Mouse (Mus musculus): ENCODE measurements around the gene En2. TPM values are rescaled to one million over a fixed set of nuclear protein-coding genes. Genes with fewer than 3 reads are reported as not detected.

The En2 gene
- total and polyA plus RNA-seq, 3 experiments, result not detected

DNA sequence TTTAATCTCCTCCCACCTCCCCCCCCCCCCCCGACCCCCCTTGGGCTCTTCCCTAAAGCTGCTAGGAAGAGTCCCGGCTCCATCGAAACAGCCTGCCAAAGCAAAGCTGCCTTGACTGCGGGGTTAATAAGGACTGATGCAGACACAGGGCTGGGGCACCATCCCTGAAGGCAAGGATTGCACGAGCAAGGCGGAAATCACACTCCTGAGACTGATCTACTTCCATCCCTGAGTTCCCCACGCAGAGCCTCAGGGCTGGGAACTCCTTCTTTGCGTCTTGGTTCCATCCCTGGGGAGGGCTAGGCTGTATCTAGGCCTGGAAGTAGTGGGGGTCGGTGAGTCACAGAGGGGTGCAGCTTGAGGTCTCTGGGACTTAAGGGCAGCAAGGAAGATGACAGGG, 8.6 kb downstream of the En2 start:
- Histone ChIP-seq H3K4me2 (ENCODE audit: insufficient read depth, low read depth, poor library complexity, severe bottlenecking) (no peak overlapping the region), H3K27me3 (replicated peaks) (no peaks in the 10 kb centered on the region), H3K9me3 (replicated peaks; ENCODE audit: low read length) (no peaks in the 10 kb centered on the region), H3K27ac (ENCODE audit: insufficient read depth, low read depth) (no peak overlapping the region), H3K4me1 (ENCODE audit: control insufficient read depth in 1 of 2, insufficient read depth in 2 of 2) (no peaks in the 10 kb centered on the region), H3K36me3 (replicated peaks in 1 of 2; ENCODE audit: control insufficient read depth in 1 of 2, insufficient read depth in 1 of 2, low read length in 1 of 2) (no peaks in the 10 kb centered on the region), H3K9ac (ENCODE audit: insufficient read depth, low read depth) (no peak overlapping the region), H3K79me2 (replicated peaks; ENCODE audit: control insufficient read depth, extremely low read depth, insufficient read depth, poor library complexity, severe bottlenecking) (no peaks in the 10 kb centered on the region), H3K4me3 (replicated peaks in 1 of 3; ENCODE audit: low read depth in 2 of 3, low read length in 2 of 3, poor library complexity in 1 of 3) (no peak overlapping the region)
- in situ Hi-C loops (cut with MboI; ENCODE audit: low pct_ligation_motif_present, low pct_unique_long_range_greater_than_20kb, low sequenced_read_pairs), result no loop called here
- dilution Hi-C loops (cut with MboI; ENCODE audit: extremely low pct_ligation_motif_present, extremely low pct_unique_long_range_greater_than_20kb, low sequenced_read_pairs), result no loop called here
- TF ChIP-seq IRF4 (IDR thresholded peaks at IDR 0.05; ENCODE audit: low read depth, low read length) (no peak), TBP (conservative IDR thresholded peaks at IDR 0.05; ENCODE audit: low read depth, low read length) (no peak), EP300 (IDR thresholded peaks at IDR 0.05; ENCODE audit: low read length) (no peak), ZNF384 (IDR thresholded peaks at IDR 0.05; ENCODE audit: low read depth, low read length) (no peak), MXI1 (IDR thresholded peaks at IDR 0.05; ENCODE audit: low read depth, low read length) (no peak), SIN3A (IDR thresholded peaks at IDR 0.05; ENCODE audit: low read length) (no peak), ETS1 (conservative IDR thresholded peaks at IDR 0.05; ENCODE audit: low read depth, low read length) (no peak), KAT2A (IDR thresholded peaks at IDR 0.05; ENCODE audit: insufficient replicate concordance, low read length) (no peak), NELFE (IDR thresholded peaks at IDR 0.05; ENCODE audit: low read depth, low read length) (no peak)
- DNase-seq (ENCODE audit: extremely low read depth), result no peak

- TF ChIP-seq SIN3A (IDR thresholded peaks at IDR 0.05; ENCODE audit: low read length) (no peak), BHLHE40 (IDR thresholded peaks at IDR 0.05; ENCODE audit: low read depth, low read length) (no peak), NELFE (IDR thresholded peaks at IDR 0.05; ENCODE audit: low read depth, low read length) (no peak), CTCF (conservative IDR thresholded peaks at IDR 0.05 in 1 of 2, IDR thresholded peaks at IDR 0.05 in 1 of 2; ENCODE audit: low read depth in 2 of 2, low read length in 2 of 2) (no peak), RCOR1 (conservative IDR thresholded peaks at IDR 0.05; ENCODE audit: low read depth, low read length) (no peak), MAX (IDR thresholded peaks at IDR 0.05; ENCODE audit: low read length) (no peak), TCF12 (IDR thresholded peaks at IDR 0.05; ENCODE audit: low read depth, low read length) (no peak), ZNF384 (IDR thresholded peaks at IDR 0.05; ENCODE audit: low read depth, low read length) (no peak), PAX5 (IDR thresholded peaks at IDR 0.05; ENCODE audit: low read length) (no peak), JUND (conservative IDR thresholded peaks at IDR 0.05; ENCODE audit: low read depth, low read length) (no peak), ELF1 (IDR thresholded peaks at IDR 0.05; ENCODE audit: low read depth, low read length) (no peak), TBP (conservative IDR thresholded peaks at IDR 0.05; ENCODE audit: low read depth, low read length) (no peak), MEF2A (IDR thresholded peaks at IDR 0.05; ENCODE audit: borderline replicate concordance, low read depth, low read length) (no peak)
- H3K4me1 ChIP-seq (ENCODE audit: control insufficient read depth in 1 of 2, insufficient read depth in 2 of 2), result no peaks in the 10 kb centered on the region
- H3K9ac ChIP-seq (ENCODE audit: insufficient read depth, low read depth), result no peak overlapping the region
- no peak overlapping the region for H3K27ac ChIP-seq (ENCODE audit: insufficient read depth, low read depth)
- dilution Hi-C loops (cut with MboI; ENCODE audit: extremely low pct_ligation_motif_present, extremely low pct_unique_long_range_greater_than_20kb, low sequenced_read_pairs) (no loop called here), in situ Hi-C loops (cut with MboI; ENCODE audit: low pct_ligation_motif_present, low pct_unique_long_range_greater_than_20kb, low sequenced_read_pairs) (no loop called here)
- no peaks in the 10 kb centered on the region for H3K27me3 ChIP-seq (replicated peaks)
- no peak overlapping the region for H3K4me3 ChIP-seq (replicated peaks in 1 of 3; ENCODE audit: low read depth in 2 of 3, low read length in 2 of 3, poor library complexity in 1 of 3)
- no peaks in the 10 kb centered on the region for H3K9me3 ChIP-seq (replicated peaks; ENCODE audit: low read length)
- DNase-seq (ENCODE audit: extremely low read depth), result no peak
- H3K36me3 ChIP-seq (replicated peaks in 1 of 2; ENCODE audit: control insufficient read depth in 1 of 2, insufficient read depth in 1 of 2, low read length in 1 of 2), result no peaks in the 10 kb centered on the region
- no peak overlapping the region for H3K4me2 ChIP-seq (ENCODE audit: insufficient read depth, low read depth, poor library complexity, severe bottlenecking)
- no peaks in the 10 kb centered on the region for H3K79me2 ChIP-seq (replicated peaks; ENCODE audit: control insufficient read depth, extremely low read depth, insufficient read depth, poor library complexity, severe bottlenecking)
Observed at GRCm38 (mm10) chr5:28174876-28175569, 9.5 kb downstream of the En2 start.

Measured in CH12.LX (cell line).